Mouse (Mus musculus): ENCODE measurements around the gene Rasa2. TPM values are rescaled to one million over a fixed set of nuclear protein-coding genes. Genes with fewer than 3 reads are reported as not detected.
A peak's percentile ranks its signal among the peaks of the same experiment; 100 is the strongest.
"Not testable (repeated sequence)": the region's sequence is repeated elsewhere in the genome, so short reads cannot be mapped to it uniquely, and the experiment has no call there.

Gene Rasa2
- total RNA-seq, 2 experiments from 2014 or later, result 43.6 to 43.9 TPM

DNA sequence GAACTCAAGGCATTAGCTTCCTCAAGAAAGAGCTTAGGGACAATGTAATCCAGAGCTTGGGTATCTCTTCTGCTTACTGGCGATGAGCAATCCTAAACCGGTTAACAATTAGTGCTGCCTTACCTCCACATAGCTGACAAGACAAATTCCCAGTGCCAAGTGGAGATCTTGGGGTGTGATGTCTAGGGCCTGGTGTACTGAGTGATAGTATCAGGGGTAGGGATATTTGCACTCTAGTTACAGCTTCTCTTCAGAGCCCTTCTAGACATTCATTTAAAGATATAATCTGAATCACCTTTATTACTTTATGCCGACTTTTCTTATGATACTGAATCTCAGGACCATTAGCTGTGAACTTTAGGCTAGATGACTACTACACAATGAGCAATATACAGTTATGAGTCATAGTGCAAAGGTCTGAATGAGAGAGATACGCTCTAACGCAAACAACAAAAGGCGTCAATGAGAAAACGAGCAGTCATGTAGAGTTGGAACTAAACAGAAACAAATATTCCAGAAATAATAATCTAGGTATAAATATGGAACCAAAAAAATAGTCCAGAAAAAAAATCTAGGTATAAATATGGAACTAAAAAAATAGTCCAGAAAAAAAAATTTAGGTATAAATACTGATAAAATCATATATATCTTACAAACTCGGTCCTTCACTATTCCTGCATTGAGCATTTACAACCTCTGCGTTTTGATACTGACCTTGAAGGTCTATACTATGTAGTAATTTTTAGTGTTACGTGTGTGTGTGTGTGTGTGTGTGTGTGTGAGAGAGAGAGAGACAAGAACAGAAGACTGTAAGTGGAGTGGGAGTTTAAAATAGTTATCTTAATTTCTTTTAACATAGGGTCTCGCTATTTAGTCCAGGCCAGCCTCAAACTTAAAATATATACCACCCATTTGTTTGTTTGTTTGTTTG lies 38.5 kb downstream of the Rasa2 start:
- no peak for DNase-seq (ENCODE audit: low spot score in 2 of 2)

DNA sequence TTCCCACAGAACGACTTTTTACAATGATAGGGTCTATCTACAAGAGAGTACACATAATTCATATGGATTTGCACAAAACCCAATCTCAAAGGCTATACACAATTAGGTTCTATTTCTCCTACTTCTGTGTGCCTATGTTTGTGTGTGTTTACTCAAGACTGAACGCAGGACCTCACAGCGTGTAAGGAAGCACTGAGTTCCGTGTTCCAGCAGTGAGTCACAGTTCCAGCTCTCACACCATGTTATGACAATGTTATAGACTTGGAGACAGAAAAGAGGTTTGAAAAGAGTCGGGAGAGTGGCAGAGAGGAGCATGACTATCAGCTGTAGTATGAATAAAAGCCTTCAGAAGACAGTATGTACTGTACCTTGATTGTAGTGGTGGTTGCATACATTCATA lies 42.1 kb downstream of the Rasa2 start:
- DNase-seq (ENCODE audit: low spot score in 2 of 2), result no peak

DNA sequence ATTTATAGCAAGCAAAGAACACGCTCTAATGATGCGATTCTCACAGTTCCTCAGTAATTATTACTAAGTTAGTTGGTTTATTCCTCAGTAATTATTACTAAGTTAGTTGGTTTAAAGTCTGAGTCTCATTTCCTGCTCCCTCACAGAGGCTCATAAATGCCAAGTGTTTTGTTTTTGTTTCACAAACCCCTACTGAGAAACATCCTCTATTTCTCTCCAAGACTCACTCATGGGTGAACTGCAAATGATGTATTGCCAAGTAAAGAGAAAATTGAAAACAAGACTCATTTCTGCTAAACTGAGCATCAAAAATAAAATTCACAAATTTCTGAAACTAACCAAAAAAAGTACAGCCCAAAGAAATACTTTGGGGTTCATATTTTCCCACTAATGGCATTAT lies 47.9 kb downstream of the Rasa2 start:
- DNase-seq (ENCODE audit: low spot score in 2 of 2), result no peak

DNA sequence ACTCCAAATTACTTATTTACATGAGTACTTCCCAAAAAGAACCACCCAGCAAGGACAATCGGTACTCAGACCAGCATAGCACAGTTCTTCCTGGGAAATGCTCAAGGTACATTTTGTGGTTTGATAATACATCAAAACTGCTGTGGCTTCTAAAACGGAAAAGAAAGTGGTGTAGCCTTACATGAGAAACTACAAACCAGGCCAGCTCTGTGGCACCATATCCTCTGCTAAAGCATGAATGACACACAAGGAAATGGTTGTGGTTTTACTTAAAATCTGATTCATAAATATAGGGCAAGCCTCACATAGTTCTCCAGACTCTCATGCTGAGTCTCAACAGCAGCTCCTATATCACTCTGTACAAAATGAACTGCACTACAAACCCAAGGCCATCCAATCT lies 48.3 kb downstream of the Rasa2 start:
- DNase-seq (ENCODE audit: low spot score in 2 of 2), result no peak

DNA sequence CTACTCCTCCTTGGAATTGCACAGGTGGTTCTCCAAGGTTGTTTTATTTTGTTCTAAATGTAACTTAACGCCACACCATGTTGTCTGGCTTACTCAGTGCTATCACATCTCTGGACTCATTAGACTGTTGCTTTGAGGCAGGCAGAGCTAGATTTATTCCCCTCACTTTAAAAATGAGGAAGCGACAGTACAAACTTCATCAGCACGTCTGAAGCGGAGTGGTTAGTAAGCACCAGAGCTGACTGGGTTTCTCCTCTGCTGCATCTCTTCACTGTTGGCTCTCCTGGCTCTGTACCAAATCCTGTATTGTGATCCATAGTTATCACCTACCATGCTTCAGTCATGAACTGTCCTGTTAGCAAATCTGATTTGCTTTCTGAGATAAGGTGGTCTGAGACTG lies 53.2 kb downstream of the Rasa2 start:
- no peak for DNase-seq (ENCODE audit: low spot score in 2 of 2)

DNA sequence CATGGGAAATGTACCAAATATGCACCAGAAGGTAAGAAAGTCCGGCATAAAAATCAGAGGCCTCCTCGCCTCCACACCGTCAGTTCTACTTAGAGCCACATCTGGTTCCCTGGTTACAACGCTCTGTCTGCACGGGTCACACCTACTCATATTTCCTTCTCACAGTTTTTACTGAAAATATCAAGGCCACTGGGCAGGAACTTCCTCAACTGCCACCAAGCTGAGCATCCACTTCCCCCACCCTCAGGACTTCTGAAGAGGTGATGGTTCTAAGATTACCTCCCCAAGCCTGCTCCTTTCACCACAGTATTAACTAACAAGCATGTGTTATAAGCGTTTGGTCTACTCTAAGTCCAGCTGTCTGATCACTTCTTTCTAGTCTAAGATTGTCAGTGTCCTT lies 53.7 kb downstream of the Rasa2 start:
- DNase-seq (ENCODE audit: low spot score in 2 of 2), result no peak

DNA sequence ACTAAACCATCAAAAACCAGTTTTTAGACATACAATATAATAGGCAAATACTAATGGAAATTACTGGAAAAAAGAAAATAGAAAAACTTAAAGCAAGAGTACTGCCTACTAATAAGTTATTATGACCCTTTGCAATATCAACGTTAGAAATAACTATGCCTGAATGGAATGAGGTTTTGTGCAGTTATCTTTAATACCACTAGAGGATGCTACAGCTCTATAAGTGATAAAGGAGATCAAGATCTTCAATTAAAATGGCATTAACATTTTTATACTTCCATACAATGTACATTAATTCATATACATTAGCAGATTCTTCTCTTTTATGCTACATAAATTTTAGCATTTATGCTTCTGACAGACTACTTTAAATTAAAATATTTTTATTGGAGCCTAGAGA lies 58.2 kb downstream of the Rasa2 start:
- no peak for DNase-seq (ENCODE audit: low spot score in 2 of 2)

DNA sequence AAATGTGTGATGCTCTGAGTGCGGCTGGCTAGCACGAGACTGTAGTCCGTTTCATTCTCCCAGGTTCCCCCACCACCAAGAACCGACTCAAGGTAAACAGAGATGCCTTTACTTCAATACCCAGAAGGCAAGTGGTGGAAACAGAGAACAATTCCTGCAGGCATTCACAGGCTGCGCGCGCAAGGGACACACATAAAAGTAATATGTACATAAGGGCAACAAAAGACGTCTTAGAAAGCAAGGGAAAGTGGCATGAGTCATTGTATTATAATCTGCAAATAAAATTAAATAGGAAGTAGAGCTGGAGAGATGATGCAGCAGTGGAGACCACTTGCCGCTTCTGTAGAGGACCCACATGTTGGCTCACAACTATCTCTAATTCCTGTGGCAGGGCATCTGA lies 58.7 kb downstream of the Rasa2 start:
- DNase-seq (ENCODE audit: low spot score in 2 of 2), result no peak

DNA sequence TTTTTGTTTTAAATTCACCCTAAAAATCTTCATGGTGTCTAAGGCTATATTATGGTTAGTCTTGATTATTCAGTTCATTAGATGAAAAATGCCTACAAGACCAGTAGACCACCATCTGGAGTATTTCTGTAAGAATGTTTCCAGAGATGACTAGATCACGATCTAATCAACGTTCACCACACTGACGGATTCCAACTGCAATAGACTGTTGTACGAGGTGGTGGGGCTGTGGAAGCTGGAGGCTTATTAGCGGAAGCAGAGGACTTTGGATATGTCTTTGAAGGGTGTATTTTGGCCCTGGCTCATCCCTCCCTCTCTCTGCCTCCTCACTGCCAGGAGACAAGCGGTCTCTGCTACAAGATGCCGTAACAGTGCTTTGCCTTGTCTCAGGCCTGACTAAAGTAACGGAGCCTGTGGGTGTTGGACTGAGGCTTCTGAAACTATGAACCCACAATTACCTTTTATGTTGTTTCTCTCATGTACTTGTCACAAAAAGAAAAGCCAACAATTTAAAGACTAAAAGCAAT lies 64.9 kb downstream of the Rasa2 start:
- DNase-seq (ENCODE audit: low spot score in 2 of 2), result no peak

DNA sequence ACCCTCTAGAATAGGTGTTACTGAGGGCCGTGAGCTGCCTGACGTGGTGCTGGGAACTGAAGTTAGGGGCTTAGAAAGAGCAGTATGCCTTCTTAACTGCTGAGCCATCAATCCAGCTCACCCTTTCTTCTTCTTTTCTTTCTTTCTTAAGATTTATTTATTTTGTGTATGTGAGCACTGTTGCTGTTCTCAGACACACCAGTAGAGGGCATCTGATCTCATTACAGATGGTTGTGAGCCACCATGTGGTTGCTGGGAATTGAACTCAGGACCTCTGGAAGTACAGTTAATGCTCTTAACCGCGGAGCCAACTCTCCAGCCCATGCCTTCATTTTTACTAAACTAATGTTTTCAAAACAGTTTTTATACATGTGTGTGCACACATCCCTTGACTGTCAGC lies 67.9 kb downstream of the Rasa2 start:
- DNase-seq (ENCODE audit: low spot score in 2 of 2), result no peak

DNA sequence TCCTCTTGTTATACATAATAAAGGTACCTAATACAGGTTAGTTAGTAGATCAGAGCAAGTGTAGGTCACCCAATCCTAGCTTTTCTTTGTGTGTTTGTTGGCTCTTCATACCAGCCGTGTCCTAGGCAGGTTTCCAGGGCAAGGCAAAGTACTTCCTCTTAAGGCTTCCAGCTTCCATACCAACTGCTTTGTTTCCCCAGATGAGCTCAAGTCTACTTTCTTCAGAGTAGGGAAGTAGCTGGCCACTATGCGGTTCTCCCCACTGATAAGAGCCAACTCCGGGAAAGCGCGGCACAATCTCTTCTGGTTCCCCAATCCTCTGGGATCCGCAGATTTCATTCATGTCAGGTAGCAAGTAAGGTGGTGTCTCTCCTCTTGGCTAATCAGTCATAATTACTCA lies 72.3 kb downstream of the Rasa2 start:
- no peak for DNase-seq (ENCODE audit: low spot score in 2 of 2)

DNA sequence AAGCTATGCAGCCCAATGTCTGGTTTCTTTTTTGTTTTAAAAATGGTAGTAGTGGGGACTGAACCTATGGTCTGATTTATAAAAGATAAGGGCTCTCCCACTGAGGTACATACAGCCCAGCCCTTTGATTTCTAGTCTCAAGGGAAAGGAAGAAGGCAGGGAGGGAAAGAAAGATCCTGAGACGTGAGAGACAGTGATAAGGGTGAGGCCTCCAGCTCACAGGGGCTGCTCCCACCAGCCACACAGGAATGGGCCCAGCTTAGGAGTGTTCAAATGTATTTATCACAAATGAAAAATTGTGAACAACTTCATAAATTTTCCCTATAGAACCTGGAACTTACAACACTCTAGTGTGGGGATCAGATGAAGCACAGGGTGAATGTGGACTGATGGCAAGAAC lies 72.8 kb downstream of the Rasa2 start:
- no peak for DNase-seq (ENCODE audit: low spot score in 2 of 2)

DNA sequence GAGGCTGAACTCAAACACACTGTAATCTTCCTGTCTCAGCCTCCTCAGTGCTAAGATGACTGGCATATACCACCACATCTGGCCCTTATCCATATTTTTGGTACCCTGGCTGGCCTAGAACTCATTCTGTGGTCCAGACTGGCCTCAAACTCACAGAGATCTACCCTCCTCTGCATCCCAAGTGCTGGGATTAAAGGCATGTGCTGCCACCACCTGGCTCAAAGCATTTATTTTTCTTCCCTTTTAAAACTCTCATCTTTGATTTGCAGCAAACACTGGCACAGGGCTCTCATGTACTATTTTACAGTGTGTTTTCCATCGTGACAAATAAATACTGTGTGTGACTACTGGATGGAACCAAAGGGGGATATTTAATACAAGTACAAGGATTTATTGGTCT lies 77.3 kb downstream of the Rasa2 start:
- DNase-seq (ENCODE audit: low spot score in 2 of 2), result no peak

DNA sequence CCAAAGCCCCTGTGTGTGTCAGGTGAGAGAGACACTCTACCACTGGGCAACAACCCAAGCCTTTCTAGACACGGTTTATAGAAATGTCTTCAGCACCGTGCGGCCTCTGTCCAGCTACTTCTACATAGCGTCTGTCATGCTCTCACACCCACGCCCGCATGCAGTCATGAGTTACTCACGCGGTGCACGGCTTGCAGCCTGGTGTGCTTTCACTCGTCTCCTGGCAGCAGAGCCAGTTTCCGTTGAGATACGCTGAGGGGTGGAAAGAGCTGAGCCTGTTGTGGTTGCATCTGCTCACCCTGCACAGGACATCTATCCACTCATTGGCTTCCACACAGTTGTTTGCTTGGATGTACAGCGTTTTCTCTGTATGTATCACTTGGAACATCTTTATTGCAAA lies 86.0 kb downstream of the Rasa2 start:
- peak; percentile 44 to 52 for DNase-seq (ENCODE audit: low spot score in 2 of 2)

DNA sequence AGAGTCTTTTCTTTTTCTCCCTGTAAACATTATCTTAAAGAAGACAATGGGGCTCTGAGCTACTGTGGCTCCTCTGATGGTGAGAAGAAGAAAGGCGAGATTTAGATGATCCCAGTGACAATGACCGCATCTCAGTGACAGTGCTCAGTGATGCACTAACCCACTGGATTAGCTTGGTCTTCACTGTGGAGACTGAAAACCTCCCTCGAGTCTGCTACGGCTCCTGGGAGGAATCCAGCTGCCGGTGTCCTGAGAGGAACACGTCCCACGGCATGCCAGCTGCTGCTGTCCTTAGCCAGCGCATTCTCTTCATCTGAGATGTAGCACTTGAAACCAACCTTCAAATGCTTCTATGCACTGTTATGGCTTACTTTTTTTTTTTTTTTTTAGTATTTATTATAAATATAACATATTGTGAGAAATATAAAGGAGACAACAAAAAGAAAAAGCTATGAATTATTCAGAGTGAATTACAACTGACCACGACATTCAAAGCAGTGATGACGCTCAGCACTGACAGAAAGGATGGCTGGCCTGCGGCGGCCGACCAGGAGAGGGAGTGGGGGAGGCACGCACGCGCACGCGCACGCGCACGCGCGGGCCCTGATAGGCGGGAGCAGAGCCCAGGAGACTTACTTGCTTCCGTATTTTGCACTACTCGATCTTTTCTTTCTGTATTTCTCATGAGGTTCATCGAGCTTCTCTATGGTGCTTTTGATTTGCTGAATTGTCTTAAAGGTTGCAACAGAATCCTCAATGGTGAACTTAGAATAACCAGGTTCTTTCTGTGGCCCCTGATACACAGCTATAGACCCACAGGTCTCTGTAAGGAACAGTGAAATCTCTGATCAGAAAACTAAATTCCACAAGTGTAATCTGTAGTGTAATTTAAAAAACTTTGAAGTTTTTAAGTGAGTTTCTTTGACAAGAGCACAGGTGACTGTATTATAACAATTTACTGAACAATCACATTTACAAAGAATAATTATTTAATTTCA lies 87.5 kb downstream of the Rasa2 start:
- peak; percentile 35 to 36 for DNase-seq (ENCODE audit: low spot score in 2 of 2)

DNA sequence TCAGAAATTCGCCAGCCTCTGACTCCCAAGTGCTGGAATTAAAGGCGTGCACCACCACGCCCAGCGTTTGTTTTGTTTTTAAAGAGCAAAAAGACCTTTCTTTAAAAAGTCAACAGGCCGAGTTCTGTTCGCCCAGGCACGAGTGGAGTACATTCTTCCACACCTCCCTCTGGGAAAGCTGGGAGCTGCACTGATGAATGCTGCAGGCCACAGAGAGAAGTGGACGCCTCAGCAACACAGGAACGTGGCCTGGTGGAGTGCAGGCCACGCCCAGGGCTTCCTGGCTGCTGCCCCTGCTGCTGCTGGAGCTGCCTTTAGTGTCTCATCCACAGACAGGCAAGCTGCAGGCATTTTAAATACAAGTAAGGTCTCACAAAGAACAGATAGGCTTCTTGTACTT lies 92.5 kb downstream of the Rasa2 start:
- DNase-seq (ENCODE audit: low spot score in 2 of 2), result no peak

DNA sequence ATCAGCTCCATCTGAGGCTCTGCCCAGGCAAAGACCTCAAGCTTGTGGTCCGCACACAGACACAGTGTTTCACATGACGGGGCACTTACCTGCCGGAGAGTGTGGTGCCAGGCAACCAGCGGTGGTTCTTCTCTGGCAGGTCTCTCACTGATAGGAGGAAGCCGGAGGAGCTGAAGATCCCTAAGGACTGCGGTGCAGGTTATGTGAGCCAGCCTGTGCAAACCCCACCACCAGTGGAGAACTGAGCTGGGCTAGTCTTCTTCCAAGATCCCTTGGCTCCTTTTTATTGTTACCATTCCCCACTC lies 93.8 kb downstream of the Rasa2 start:
- DNase-seq (ENCODE audit: low spot score in 2 of 2), result no peak

DNA sequence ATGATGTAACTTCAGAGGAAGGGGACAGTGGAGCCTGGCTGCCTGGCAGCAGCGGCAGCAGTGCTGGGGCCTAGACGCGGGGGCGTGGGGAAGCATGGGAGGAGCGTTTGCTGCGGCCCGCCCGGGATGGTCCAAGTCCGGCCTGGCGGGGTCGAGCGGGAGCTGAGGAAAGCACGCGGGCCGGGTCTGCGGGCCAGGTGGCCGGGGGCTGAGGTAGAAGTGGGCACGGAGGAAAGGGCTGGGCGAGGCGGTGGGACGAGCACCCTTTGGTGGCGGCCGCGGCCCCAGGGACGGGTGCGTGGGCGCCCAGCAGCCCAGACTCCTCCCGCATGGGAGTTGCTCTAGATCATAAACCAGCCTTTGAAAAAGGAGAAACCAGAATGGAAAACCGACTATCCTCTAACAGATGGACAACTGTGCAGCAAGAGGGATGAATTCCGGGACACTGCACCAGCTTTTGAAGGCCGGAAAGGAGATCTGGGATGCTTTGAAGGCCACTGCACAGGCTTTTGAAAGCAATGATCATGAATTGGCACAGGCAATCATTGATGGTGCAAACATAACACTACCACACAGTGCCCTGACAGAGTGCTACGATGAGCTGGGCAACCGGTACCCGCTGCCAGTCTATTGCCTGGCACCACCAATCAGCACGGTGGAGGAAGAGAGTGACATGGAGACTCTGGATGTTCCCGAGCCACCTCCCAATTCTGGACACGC lies 94.4 kb downstream of the Rasa2 start:
- peak; percentile 33 to 43 for DNase-seq (ENCODE audit: low spot score in 2 of 2)

DNA sequence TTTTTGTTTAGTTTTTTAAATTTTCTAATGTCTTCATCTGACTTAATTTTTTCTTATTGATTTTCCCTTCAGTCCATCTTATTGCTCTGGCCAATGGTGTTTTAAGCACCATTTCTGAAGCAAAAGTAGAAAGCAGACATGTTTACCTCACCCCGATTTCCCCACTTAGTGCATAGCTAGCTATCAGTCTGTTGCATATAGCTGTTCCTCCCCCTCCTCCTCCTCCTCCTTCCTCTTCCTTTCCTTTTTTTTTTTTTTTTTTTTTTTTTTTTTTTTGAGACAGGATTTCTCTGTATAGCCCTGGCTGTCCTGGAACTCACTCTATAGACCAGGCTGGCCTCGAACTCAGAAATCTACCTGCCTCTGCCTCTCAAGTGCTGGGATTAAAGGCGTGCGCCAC lies 95.3 kb downstream of the Rasa2 start:
- DNase-seq (ENCODE audit: low spot score in 2 of 2), result not testable (repeated sequence)

DNA sequence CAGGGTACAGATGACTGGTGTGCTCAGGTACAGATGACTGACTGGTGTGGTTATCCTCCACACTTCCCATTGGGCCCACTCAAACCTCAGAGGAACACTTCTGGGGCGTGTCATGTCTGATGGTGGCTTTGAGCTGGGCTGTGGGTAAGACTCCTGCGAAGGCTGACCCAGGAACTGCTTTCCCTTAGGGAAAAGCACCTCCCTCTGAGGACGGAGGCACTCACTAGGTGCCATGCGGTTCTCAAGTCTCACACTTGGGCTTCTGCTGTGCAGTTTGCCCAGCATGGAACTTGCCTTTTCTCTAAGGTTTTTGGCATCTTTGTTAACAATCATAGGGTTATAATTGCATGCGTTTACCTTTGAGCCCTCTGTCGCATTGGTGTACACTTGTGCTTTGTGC lies 96.0 kb downstream of the Rasa2 start:
- no peak for DNase-seq (ENCODE audit: low spot score in 2 of 2)

DNA sequence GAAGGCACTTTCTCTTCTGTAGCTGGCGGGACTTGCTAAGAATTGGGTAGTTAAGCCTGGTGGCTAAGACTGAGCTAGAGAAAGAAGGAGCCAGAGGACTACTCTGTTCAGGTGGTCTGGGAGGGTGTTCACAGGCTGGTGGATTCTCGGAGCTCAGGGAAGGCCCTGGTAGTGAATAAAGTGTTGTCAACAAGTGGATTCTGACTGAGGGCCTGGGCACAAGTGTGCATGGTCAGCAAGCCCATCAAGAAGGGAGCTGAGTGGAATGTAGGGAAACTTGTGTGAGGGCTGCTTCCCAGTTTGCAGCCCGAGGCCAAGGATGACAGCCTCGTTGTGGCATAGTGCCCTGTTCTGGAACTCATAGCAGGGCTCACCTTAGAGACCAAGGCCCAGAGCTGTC lies 97.2 kb downstream of the Rasa2 start:
- DNase-seq (ENCODE audit: low spot score in 2 of 2), result no peak

Data from left cerebral cortex, adult 18-20 months (tissue).